Comparison of ENCODE assay signal across 32 mouse cellular contexts in genomic region chr17:48963740-48964139, GRCm38 (mm10). TPM values are rescaled to one million over a fixed set of nuclear protein-coding genes. Genes with fewer than 3 reads are reported as not detected.
DNase-seq lines count a peak whose midpoint lies in the region; ATAC-seq and TF ChIP-seq lines count a peak whose summit lies in the region.
"Had no signal": no experiment of that assay in that cellular context is flagged by ENCODE, and none has a peak within 500 bp of the region (broad histone marks: within the 10 kb centered on the region; RNA-seq: fewer than 3 reads in every experiment).

No protein-coding gene starts in this region.

- ATAC-seq in monocyte, adult 5-6 weeks (replicated peaks; ENCODE audit: insufficient number of reproducible peaks, low FRiP score, low TSS enrichment, poor library complexity, severe bottlenecking), result no peak
- ATAC-seq: forebrain, embryonic 16.5 days; hindbrain, embryonic 16.5 days; midbrain, embryonic 13.5 days had no signal

- H3K4me1 ChIP-seq in ES-E14 (ENCODE audit: control insufficient read depth in 2 of 2, insufficient read depth in 2 of 2, low read length in 2 of 2, poor library complexity in 1 of 2), result peaks cover 0 to 15% of the 10 kb centered on the region in 2 experiments; a peak in 2 of 4 replicates
- H3K4me1 ChIP-seq in heart, embryonic 10.5 days, result peaks cover 15% of the 10 kb centered on the region

- peak; percentile 5 to 36 for DNase-seq in monocyte, adult 2 months (ENCODE audit: low read depth in 1 of 2, low spot score in 2 of 2)
- DNase-seq in ES-E14 (ENCODE audit: low read depth, low spot score), result no peak
- DNase-seq in c-Kit-positive CD71-negative TER-119-negative erythroid progenitor cells, embryonic 14.5 days (ENCODE audit: low read depth), result peak; percentile 2
- no peak for DNase-seq in heart, embryonic 10.5 days (ENCODE audit: low spot score)
- DNase-seq in gastrocnemius, postnatal 4 days (ENCODE audit: low spot score in 2 of 2), result no peak
- no peak for DNase-seq in urinary bladder, postnatal 36 days (ENCODE audit: low spot score in 2 of 2)
- DNase-seq: adrenal gland, adult 8-10 months; cerebellum, adult 11 months; cerebellum, adult 9-10 months; gastrocnemius, adult 2 months; gastrocnemius, postnatal 36 days; kidney, adult 18-20 months; kidney, postnatal 4 days; layer of hippocampus, adult 9-11 months; lung, postnatal 36 days; right cerebral cortex, postnatal 25 days; thymus, adult 18-20 months; thymus, postnatal 25 days had no signal

- in situ Hi-C loops in ES-E14 (cut with MboI; ENCODE audit: low sequenced_read_pairs in 2 of 2, unreplicated experiment in 2 of 2), result no loop called here

- H3K79me2 ChIP-seq in myocyte (ENCODE audit: control insufficient read depth, insufficient read depth), result no peaks in the 10 kb centered on the region

- no peaks in the 10 kb centered on the region for H3K9me3 ChIP-seq in ES-E14 (ENCODE audit: control insufficient read depth, insufficient read depth, low read depth, low read length)
- no peaks in the 10 kb centered on the region for H3K9me3 ChIP-seq in heart, embryonic 10.5 days
- H3K9me3 ChIP-seq: embryonic facial prominence, embryonic 13.5 days; forebrain, embryonic 10.5 days; heart, embryonic 15.5 days; limb, embryonic 13.5 days; midbrain, embryonic 13.5 days; stomach, embryonic 15.5 days had no signal

- H3K9ac ChIP-seq in ES-E14 (ENCODE audit: insufficient read depth, low read depth, low read length, poor library complexity, severe bottlenecking), result peak overlapping the region; percentile 62; the same call in 1 of the 2 replicates
- H3K9ac ChIP-seq: embryonic facial prominence, embryonic 13.5 days; heart, embryonic 15.5 days; limb, embryonic 13.5 days; midbrain, embryonic 13.5 days; stomach, embryonic 15.5 days had no signal

- H3K4me3 ChIP-seq in ES-E14 (ENCODE audit: insufficient read depth in 1 of 2, low read depth in 1 of 2, low read length in 2 of 2, poor library complexity in 1 of 2, severe bottlenecking in 1 of 2) (peak overlapping the region; percentile 64 to 66), myocyte (peak overlapping the region; percentile 19)
- no peak overlapping the region for H3K4me3 ChIP-seq in heart, embryonic 10.5 days
- H3K4me3 ChIP-seq: embryonic facial prominence, embryonic 13.5 days; forebrain, embryonic 10.5 days; gastrocnemius, adult 2 months; heart, embryonic 15.5 days; limb, embryonic 13.5 days; midbrain, embryonic 13.5 days; stomach, embryonic 15.5 days had no signal

- no peak overlapping the region for H3ac ChIP-seq in myocyte (ENCODE audit: control insufficient read depth, insufficient read length)

- peak overlapping the region; percentile 43 for H3K4me2 ChIP-seq in myocyte (ENCODE audit: low read depth)
- H3K4me2 ChIP-seq: embryonic facial prominence, embryonic 13.5 days; heart, embryonic 15.5 days; limb, embryonic 13.5 days; liver, embryonic 11.5 days; midbrain, embryonic 13.5 days; stomach, embryonic 15.5 days had no signal

- H3K27ac ChIP-seq in ES-E14 (ENCODE audit: insufficient read depth, low read depth, low read length, poor library complexity, severe bottlenecking), result no peak overlapping the region
- no peak overlapping the region for H3K27ac ChIP-seq in heart, embryonic 10.5 days
- H3K27ac ChIP-seq: embryonic facial prominence, embryonic 13.5 days; forebrain, embryonic 10.5 days; gastrocnemius, adult 2 months; heart, embryonic 15.5 days; limb, embryonic 13.5 days; midbrain, embryonic 13.5 days; stomach, embryonic 15.5 days had no signal

- H3K27me3 ChIP-seq in myocyte (ENCODE audit: control insufficient read depth, insufficient read depth, insufficient read length), result no peaks in the 10 kb centered on the region
- H3K27me3 ChIP-seq in heart, embryonic 10.5 days (ENCODE audit: insufficient read depth, poor library complexity, severe bottlenecking), result no peaks in the 10 kb centered on the region
- H3K27me3 ChIP-seq: embryonic facial prominence, embryonic 13.5 days; heart, embryonic 15.5 days; limb, embryonic 13.5 days; midbrain, embryonic 13.5 days; stomach, embryonic 15.5 days had no signal

- no peak for TF ChIP-seq POLR2A in myocyte (IDR thresholded peaks at IDR 0.05; ENCODE audit: insufficient read length, low read depth)

- H3K36me3 ChIP-seq in ES-E14 (ENCODE audit: control insufficient read depth, insufficient read depth, low read length, poor library complexity, severe bottlenecking) (no peaks in the 10 kb centered on the region), myocyte (ENCODE audit: control insufficient read depth, insufficient read depth) (no peaks in the 10 kb centered on the region)
- H3K36me3 ChIP-seq in heart, embryonic 10.5 days, result no peaks in the 10 kb centered on the region
- H3K36me3 ChIP-seq: embryonic facial prominence, embryonic 13.5 days; forebrain, embryonic 10.5 days; heart, embryonic 15.5 days; limb, embryonic 13.5 days; midbrain, embryonic 13.5 days; stomach, embryonic 15.5 days had no signal

- WGBS in heart, embryonic 10.5 days, result 71% methylated on average over 9 of the region's 9 CpGs

TF ChIP-seq in ES-E14, 5 proteins besides CTCF, POLR2A, EP300 and RAD21:
- no peak for TF ChIP-seq ZC3H11A (IDR thresholded peaks at IDR 0.05; ENCODE audit: borderline replicate concordance, low read depth, low read length)
- no peak for TF ChIP-seq MAFK (IDR thresholded peaks at IDR 0.05; ENCODE audit: insufficient read depth, low read depth, low read length)
- no peak for TF ChIP-seq CHD2 (IDR thresholded peaks at IDR 0.05; ENCODE audit: low read depth, low read length)
- no peak for TF ChIP-seq HCFC1 (IDR thresholded peaks at IDR 0.05; ENCODE audit: borderline replicate concordance, insufficient read depth, low read length)
- TF ChIP-seq ZNF384 (IDR thresholded peaks at IDR 0.05; ENCODE audit: low read depth, low read length), result no peak

TF ChIP-seq in myocyte, 11 proteins besides CTCF, POLR2A, EP300 and RAD21:
- no peak for TF ChIP-seq TCF12 (IDR thresholded peaks at IDR 0.05; ENCODE audit: insufficient read depth, poor library complexity, severe bottlenecking)
- no peak for TF ChIP-seq USF1 (IDR thresholded peaks at IDR 0.05; ENCODE audit: low read depth)
- no peak for TF ChIP-seq CEBPB (IDR thresholded peaks at IDR 0.05; ENCODE audit: insufficient read depth, poor library complexity, severe bottlenecking)
- TF ChIP-seq SRF (IDR thresholded peaks at IDR 0.05; ENCODE audit: control insufficient read depth, insufficient read length, low read depth), result no peak
- no peak for TF ChIP-seq REST (IDR thresholded peaks at IDR 0.05; ENCODE audit: insufficient read depth, insufficient read length)
- TF ChIP-seq E2F4 (IDR thresholded peaks at IDR 0.05; ENCODE audit: insufficient read depth), result no peak
- TF ChIP-seq POLR2AphosphoS2 (IDR thresholded peaks at IDR 0.05; ENCODE audit: insufficient read length, low read depth), result no peak

RNA-seq across cellular contexts. Expression of gene Lrfn2, which starts 31.6 kb away (rescaled TPM):
- not detected in 3 replicates for total RNA-seq in monocyte, adult 5-6 weeks (2017)
- 0.11 and 0.13 TPM in 2 replicates for total RNA-seq in ES-E14 (2012; rRNA removed)
- polyA plus RNA-seq in myocyte (2012; fragmentation: generic; extraction: Trizol), result not detected
- 0.09 and 0.20 TPM in 2 replicates for polyA plus RNA-seq in heart, embryonic 10.5 days (2016; fragmentation: Nextera tagmentation; extraction: Ambion mirVana)
- under 1 TPM; 0.65 to 0.74 TPM for total RNA-seq in gastrocnemius, postnatal 4 days (2021)
- total RNA-seq: megakaryocyte-erythroid progenitor cell, adult 5-6 weeks; neutrophil, adult 5-6 weeks had no signal
- polyA plus RNA-seq: liver, embryonic 16.5 days had no signal

Comparison
In these comparisons a context has a peak if more than half of its experiments do, and no peak if none do; other contexts are left out.
1. DNase-seq: peak in monocyte, adult 2 months (2 of 2) and c-Kit-positive CD71-negative TER-119-negative erythroid progenitor cells, embryonic 14.5 days (single experiment); none in ES-E14 (single experiment), heart, embryonic 10.5 days (single experiment), gastrocnemius, postnatal 4 days (0 of 2) and urinary bladder, postnatal 36 days (0 of 2).